Mouse (Mus musculus): ENCODE results near the gene Glo1. TPM values are rescaled to one million over a fixed set of nuclear protein-coding genes. Genes with fewer than 3 reads are reported as not detected.

Gene Glo1
- polyA plus RNA-seq, 1 experiment from 2014 or later, result 188 TPM

DNA sequence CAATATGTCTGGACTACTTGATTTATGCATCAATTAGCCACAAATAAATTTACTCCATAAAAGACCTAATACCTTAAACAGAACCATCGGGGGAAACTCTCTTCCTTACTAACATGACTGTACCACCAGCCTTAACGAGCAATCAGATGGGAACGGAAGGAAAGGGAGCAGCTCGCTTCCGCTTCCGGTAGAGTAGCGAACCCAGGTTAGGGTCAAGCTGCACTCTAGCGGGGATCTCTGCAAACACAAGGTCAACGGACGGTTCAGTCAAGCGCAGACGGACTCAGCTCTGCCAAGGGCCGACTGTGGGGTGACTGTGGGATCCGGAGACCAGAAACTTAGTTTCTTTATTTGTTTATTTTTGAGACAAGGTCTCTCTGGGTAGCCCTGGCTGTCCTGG is 24.5 kb downstream of the Glo1 start:
- Histone ChIP-seq H3K27ac (replicated peaks) (no peak overlapping the region), H3K9ac (no peak overlapping the region), H3K27me3 (no peaks in the 10 kb centered on the region), H3K4me3 (replicated peaks) (no peak overlapping the region), H3K4me2 (replicated peaks) (no peak overlapping the region), H3K36me3 (peaks cover 60% of the 10 kb centered on the region), H3K4me1 (0 out of 2 replicates have a peak, but pooled peaks cover 4% of the 10 kb centered on the region), H3K9me3 (replicated peaks) (no peaks in the 10 kb centered on the region)
- no peak for ATAC-seq (ENCODE audit: insufficient number of reproducible peaks, low FRiP score, low TSS enrichment, low read depth)
- WGBS, result 95% methylated on average over 14 of the region's 14 CpGs

DNA sequence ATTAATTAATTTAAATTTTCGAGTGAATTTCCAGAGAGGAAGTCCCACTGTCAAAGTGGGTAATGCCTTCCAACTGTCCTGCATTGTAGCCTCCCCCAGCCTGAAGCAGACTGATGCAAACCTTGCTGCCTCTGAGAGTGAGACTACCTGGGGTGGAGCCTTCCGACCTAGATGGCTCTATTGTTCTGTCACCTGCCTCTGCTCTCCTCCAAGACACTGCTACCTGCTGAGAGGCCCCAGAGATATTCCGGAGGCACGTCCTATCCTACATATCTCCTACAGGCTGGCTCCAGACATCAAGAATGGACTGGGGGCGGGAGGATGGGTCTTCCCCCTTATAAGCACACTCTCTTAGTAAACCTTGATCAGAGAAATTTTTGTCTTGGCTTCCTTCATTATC is 28.4 kb downstream of the Glo1 start:
- H3K4me3 ChIP-seq (replicated peaks), result no peak overlapping the region
- H3K27me3 ChIP-seq, result no peaks in the 10 kb centered on the region
- H3K27ac ChIP-seq (replicated peaks), result no peak overlapping the region
- no peaks in the 10 kb centered on the region for H3K4me1 ChIP-seq
- 83% methylated on average over 5 of the region's 5 CpGs for WGBS
- no peaks in the 10 kb centered on the region for H3K9me3 ChIP-seq (replicated peaks)
- ATAC-seq (ENCODE audit: insufficient number of reproducible peaks, low FRiP score, low TSS enrichment, low read depth), result no peak
- H3K36me3 ChIP-seq, result peaks cover 72% of the 10 kb centered on the region
- H3K9ac ChIP-seq, result no peak overlapping the region
- H3K4me2 ChIP-seq (replicated peaks), result no peak overlapping the region

DNA sequence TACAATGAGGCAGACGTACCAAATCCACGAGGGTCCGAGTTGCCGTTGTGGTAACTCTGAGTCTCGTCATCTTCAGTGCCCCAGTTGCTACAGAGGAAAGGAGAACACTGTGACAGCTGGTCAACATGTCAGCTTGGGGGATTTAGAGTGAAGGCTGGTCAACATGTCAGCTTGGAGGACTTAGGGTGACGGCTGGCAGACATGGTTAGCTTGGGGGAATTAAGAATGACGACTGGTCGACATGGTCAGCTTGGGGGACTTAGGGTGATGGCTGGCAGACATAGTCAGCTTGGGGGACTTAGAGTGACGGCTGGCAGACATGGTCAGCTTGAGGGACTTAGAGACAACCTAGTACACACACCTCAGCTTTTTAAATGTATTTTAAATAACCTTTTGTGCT is 28.9 kb downstream of the Glo1 start:
- H3K9me3 ChIP-seq (replicated peaks), result no peaks in the 10 kb centered on the region
- no peak overlapping the region for H3K27ac ChIP-seq (replicated peaks)
- H3K4me1 ChIP-seq, result no peaks in the 10 kb centered on the region
- no peak for ATAC-seq (ENCODE audit: insufficient number of reproducible peaks, low FRiP score, low TSS enrichment, low read depth)
- H3K27me3 ChIP-seq, result no peaks in the 10 kb centered on the region
- no peak overlapping the region for H3K9ac ChIP-seq
- 90% methylated on average over 9 of the region's 9 CpGs for WGBS
- no peak overlapping the region for H3K4me3 ChIP-seq (replicated peaks)
- H3K4me2 ChIP-seq (replicated peaks), result no peak overlapping the region
- peaks cover 72% of the 10 kb centered on the region for H3K36me3 ChIP-seq

DNA sequence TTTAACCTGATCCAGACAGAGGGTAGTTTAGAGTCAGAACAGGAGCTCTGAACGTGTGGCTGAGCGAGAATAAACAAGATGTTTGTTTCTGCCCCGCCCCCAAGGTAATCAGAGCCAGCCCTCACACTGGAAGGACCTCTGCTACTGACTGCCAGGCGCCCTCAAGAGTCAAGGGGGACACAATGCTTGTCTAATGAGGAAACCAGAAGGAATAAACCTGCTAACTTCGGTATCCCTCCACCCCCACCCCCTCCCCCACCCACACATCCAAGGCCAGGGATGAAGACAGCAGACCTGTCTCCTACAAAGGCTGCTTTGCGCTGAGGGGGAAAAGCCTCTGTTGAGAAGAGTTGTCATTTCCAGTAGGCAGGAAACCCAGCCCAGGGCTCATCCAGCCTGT is 31.8 kb downstream of the Glo1 start:
- Histone ChIP-seq H3K27me3 (no peaks in the 10 kb centered on the region), H3K9ac (no peak overlapping the region), H3K36me3 (peaks cover 60% of the 10 kb centered on the region), H3K27ac (replicated peaks) (no peak overlapping the region), H3K9me3 (replicated peaks) (no peaks in the 10 kb centered on the region), H3K4me3 (replicated peaks) (no peak overlapping the region), H3K4me2 (replicated peaks) (no peak overlapping the region), H3K4me1 (no peaks in the 10 kb centered on the region)
- 34% methylated on average over 6 of the region's 6 CpGs for WGBS
- no peak for ATAC-seq (ENCODE audit: insufficient number of reproducible peaks, low FRiP score, low TSS enrichment, low read depth)

DNA sequence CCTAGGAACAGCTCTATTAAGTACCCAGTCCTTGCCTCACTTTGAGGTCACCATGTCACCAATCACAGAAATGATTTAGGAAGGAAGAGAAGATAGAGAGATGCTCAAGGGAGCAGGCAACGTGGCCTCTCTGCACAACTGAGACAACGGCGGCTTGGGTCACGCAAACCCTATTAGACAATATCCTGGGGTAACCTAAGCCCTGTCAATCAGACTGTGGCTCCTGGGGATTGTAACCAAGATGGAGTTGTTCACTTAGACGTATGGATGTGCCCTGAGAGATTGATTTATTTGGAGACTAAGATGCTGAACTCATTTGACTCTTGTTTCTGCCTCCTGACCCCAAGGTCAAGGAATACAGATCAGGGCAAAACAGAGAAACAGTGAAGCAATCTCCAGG is 32.3 kb downstream of the Glo1 start:
- Histone ChIP-seq H3K4me2 (replicated peaks) (no peak overlapping the region), H3K4me1 (no peaks in the 10 kb centered on the region), H3K9me3 (replicated peaks) (no peaks in the 10 kb centered on the region), H3K9ac (no peak overlapping the region), H3K4me3 (replicated peaks) (no peak overlapping the region), H3K36me3 (peaks cover 57% of the 10 kb centered on the region), H3K27ac (replicated peaks) (no peak overlapping the region), H3K27me3 (no peaks in the 10 kb centered on the region)
- ATAC-seq (ENCODE audit: insufficient number of reproducible peaks, low FRiP score, low TSS enrichment, low read depth), result no peak
- WGBS, result 27% methylated on average over 5 of the region's 5 CpGs

DNA sequence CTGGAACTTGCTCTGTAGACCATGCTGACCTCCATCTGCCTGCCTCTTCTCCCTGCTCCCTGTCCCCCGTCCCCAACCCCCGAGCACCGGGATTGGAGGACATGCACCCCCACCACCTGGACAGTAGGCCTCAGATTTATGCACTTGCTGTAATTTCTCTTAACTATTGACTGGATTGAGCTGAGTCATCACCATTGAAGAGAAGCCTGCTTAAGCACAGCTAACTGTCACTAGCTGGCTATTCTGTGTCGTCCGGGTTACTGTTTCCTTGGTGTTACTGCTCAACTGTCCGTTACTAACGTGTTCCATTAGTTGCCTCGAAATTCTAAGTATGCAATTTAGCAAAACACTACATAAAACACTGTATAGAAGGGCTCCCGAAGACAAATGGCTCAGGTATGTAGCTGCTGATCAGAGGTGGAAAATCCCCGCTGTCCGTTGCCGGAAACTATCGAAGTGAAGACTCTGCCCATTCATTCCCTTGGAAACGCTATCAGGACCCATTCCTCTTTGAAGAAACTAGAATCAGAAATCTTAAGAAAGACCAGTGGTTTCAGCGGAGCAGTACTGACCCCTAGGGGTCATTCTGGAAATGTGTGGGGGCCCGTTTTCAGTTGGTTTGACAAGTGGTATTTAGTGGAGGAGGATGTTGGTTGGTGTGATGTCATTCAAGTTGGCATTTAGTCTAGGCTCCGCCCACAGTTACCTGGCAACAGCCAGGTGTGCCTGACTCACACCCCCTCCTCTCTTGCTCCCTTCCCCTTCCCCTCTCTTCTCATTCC is 36.1 kb downstream of the Glo1 start:
- no peak for ATAC-seq (ENCODE audit: insufficient number of reproducible peaks, low FRiP score, low TSS enrichment, low read depth)
- H3K4me2 ChIP-seq (replicated peaks), result no peak overlapping the region
- H3K4me3 ChIP-seq (replicated peaks), result no peak overlapping the region
- 55% methylated on average over 17 of the region's 17 CpGs for WGBS
- H3K9me3 ChIP-seq (replicated peaks), result no peaks in the 10 kb centered on the region
- no peaks in the 10 kb centered on the region for H3K27me3 ChIP-seq
- H3K4me1 ChIP-seq, result no peaks in the 10 kb centered on the region
- no peak overlapping the region for H3K27ac ChIP-seq (replicated peaks)
- H3K9ac ChIP-seq, result no peak overlapping the region
- peaks cover 26% of the 10 kb centered on the region for H3K36me3 ChIP-seq

DNA sequence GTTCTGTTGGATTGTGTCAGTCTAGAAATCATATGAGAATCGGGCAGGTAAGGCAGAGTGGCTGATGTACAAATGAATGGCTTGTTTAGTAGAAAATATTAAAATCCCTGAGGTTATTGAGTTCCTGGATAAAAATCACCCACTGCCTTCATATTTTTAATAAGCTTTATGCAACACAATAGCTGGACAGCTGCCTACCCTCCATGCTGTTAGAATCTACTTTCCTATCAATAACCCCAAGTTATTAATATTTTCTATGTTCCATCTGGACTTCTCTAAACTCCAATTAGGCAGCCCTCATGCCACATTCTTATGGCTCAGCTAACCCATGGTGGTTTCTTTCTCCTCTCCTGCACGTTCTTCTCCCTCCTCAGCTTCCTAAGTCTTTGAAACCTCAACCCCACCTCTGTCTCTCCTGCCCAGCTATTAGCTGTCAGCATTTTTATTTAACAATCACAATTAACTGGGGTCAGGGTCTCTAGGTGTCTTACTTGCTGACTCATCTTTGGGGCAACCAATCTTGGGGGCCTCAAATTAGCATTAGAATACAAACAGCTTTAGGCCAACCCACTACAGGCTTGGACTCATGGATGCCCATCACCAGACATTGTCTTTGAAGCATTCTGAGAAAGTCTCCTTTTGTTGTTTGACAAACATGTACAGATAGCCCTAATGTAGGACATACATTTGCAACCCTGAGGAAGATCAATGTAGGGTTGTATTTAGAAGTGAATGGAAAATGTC is 43.2 kb downstream of the Glo1 start:
- Histone ChIP-seq H3K9me3 (replicated peaks) (no peaks in the 10 kb centered on the region), H3K4me2 (replicated peaks) (no peak overlapping the region), H3K4me1 (no peaks in the 10 kb centered on the region), H3K27ac (replicated peaks) (no peak overlapping the region), H3K27me3 (no peaks in the 10 kb centered on the region), H3K4me3 (replicated peaks) (no peak overlapping the region), H3K36me3 (no peaks in the 10 kb centered on the region), H3K9ac (no peak overlapping the region)
- no peak for ATAC-seq (ENCODE audit: insufficient number of reproducible peaks, low FRiP score, low TSS enrichment, low read depth)
- WGBS, result 73% methylated on average over 2 of the region's 2 CpGs

DNA sequence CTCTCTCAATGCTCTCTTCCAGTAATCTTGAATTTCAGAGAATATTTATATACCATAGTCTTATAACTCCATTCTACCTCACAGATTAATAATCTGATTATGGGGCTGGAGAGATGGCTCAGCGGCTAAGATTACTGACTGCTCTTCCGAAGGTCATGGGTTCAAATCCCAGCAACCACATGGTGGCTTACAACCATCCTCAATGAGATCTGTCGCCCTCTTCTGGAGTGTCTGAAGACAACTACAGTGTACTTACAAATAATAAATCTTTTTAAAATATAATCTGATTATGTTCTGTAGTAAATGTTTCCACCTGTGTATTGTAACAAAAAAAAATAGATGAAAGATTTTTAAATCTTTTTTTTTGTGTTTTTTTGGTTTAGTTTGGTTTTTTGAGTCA is 44.4 kb downstream of the Glo1 start:
- no peak overlapping the region for H3K4me2 ChIP-seq (replicated peaks)
- ATAC-seq (ENCODE audit: insufficient number of reproducible peaks, low FRiP score, low TSS enrichment, low read depth), result no peak
- WGBS, result 83% methylated on average over 3 of the region's 3 CpGs
- H3K9me3 ChIP-seq (replicated peaks), result no peaks in the 10 kb centered on the region
- H3K27ac ChIP-seq (replicated peaks), result no peak overlapping the region
- H3K4me1 ChIP-seq, result no peaks in the 10 kb centered on the region
- H3K36me3 ChIP-seq, result no peaks in the 10 kb centered on the region
- H3K27me3 ChIP-seq, result no peaks in the 10 kb centered on the region
- H3K9ac ChIP-seq, result no peak overlapping the region
- H3K4me3 ChIP-seq (replicated peaks), result no peak overlapping the region

DNA sequence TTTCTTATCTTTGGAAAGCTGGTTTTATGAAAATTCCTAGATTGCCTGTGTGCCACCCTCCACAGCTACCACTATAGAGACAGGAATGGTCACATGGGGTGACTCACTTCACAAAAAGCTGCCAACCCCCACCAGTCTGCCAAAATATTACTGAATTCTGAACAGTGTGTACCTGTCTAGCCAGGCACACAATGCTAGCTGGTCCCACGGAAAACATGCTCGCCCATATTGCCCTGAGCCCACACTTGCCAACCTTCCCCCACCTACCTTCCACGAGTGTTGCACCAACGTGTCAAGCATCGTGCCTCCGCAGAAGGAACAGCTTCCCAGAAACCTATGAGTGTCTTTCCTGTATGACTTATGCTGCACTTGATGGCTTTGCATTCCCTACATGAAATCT is 45.5 kb downstream of the Glo1 start:
- WGBS, result 76% methylated on average over 6 of the region's 6 CpGs
- Histone ChIP-seq H3K36me3 (no peaks in the 10 kb centered on the region), H3K27me3 (no peaks in the 10 kb centered on the region), H3K4me3 (replicated peaks) (no peak overlapping the region), H3K27ac (replicated peaks) (no peak overlapping the region), H3K9ac (no peak overlapping the region), H3K4me1 (peaks cover 5% of the 10 kb centered on the region), H3K9me3 (replicated peaks) (no peaks in the 10 kb centered on the region), H3K4me2 (replicated peaks) (no peak overlapping the region)
- ATAC-seq (ENCODE audit: insufficient number of reproducible peaks, low FRiP score, low TSS enrichment, low read depth), result no peak

DNA sequence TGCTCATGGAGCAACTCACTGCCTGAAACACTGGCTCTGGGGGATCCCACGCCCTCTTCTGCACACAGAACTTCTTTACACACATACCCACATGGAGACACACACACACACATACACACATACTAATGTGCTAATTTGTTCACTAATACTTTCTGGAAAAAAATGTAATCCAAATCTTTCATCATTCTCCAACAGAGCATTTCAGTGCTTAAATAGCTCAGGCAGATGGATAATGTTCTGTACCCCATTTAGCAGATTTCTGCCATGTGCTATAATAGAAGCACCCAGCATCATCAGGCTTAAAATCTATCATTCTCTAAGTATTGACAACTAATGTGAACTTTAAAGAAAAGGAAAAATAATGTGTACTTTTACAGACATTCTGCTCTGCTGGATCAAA is 45.9 kb downstream of the Glo1 start:
- Histone ChIP-seq H3K9me3 (replicated peaks) (no peaks in the 10 kb centered on the region), H3K27ac (replicated peaks) (no peak overlapping the region), H3K9ac (no peak overlapping the region), H3K36me3 (no peaks in the 10 kb centered on the region), H3K4me3 (replicated peaks) (no peak overlapping the region), H3K27me3 (no peaks in the 10 kb centered on the region), H3K4me1 (peaks cover 5% of the 10 kb centered on the region), H3K4me2 (replicated peaks) (no peak overlapping the region)
- no peak for ATAC-seq (ENCODE audit: insufficient number of reproducible peaks, low FRiP score, low TSS enrichment, low read depth)
- WGBS, result 53% methylated on average over 1 of the region's 1 CpGs

DNA sequence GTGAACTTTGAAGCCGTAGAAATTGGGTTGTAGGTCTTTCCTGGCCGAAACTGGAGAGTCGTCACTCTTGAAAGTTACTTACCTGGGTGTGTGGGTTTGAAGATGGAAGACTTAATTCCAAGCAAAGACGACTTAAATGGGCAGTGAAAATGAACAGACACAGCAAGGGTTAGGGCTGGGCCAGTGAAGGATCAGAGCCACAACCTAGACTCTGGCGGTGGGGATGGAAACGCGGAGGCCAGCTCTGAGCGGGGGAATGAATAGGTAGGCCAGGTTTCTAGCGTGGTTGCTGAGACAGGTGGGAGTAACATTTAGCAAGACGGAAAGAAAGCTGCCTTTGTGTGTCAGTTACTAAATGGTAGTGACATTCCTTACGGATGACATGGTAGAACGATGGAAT is 49.7 kb downstream of the Glo1 start:
- Histone ChIP-seq H3K9me3 (replicated peaks) (no peaks in the 10 kb centered on the region), H3K27ac (replicated peaks) (0 out of 2 replicates have a peak overlapping the region, but pooled peaks have one; percentile 89), H3K9ac (peak overlapping the region; percentile 66), H3K4me2 (replicated peaks) (peak overlapping the region; percentile 70), H3K4me1 (peaks cover 12% of the 10 kb centered on the region), H3K4me3 (replicated peaks) (peak overlapping the region; percentile 92), H3K27me3 (no peaks in the 10 kb centered on the region), H3K36me3 (no peaks in the 10 kb centered on the region)
- 55% methylated on average over 12 of the region's 12 CpGs for WGBS
- no peak for ATAC-seq (ENCODE audit: insufficient number of reproducible peaks, low FRiP score, low TSS enrichment, low read depth)

Measured in embryonic facial prominence, embryonic 15.5 days (tissue).